Mouse (Mus musculus): ENCODE data around the gene Sars2.

GRCm38 (mm10) chr7:28770309-28770708 is 28.5 kb downstream of the Sars2 start:
- no peak for TF ChIP-seq POLR2A (IDR thresholded peaks at IDR 0.05; ENCODE audit: insufficient read depth, low read length)
- no peak for TF ChIP-seq CTCF (IDR thresholded peaks at IDR 0.05; ENCODE audit: low read depth, low read length)
- TF ChIP-seq EP300 (IDR thresholded peaks at IDR 0.05; ENCODE audit: insufficient read depth, low read depth, low read length): no peak
